Mouse (Mus musculus): Measurements from ENCODE around the gene Gm42417. TPM values are rescaled to one million over a fixed set of nuclear protein-coding genes. Genes with fewer than 3 reads are reported as not detected.

Gene Gm42417
- polyA plus RNA-seq, 1 experiment, result not detected

GRCm38 (mm10) chr1:36563632-36564031 is 24.4 kb upstream of the Gm42417 start:
- 71% methylated on average over 4 of the region's 4 CpGs for WGBS
- TF ChIP-seq CTCF (IDR thresholded peaks at IDR 0.05; ENCODE audit: extremely low read depth, insufficient read length, insufficient replicate concordance, low read depth, low read length), result no peak
- TF ChIP-seq POLR2A (IDR thresholded peaks at IDR 0.05; ENCODE audit: low read depth, low read length), result no peak
- Histone ChIP-seq H3K27me3 (ENCODE audit: control insufficient read depth, insufficient read depth, low read length) (0 out of 2 replicates have a peak, but pooled peaks cover 4% of the 10 kb centered on the region), H3K4me3 (ENCODE audit: low read depth, low read length) (no peak overlapping the region), H3K4me1 (ENCODE audit: control insufficient read depth, insufficient read depth, insufficient read length, low read length) (peaks cover 8% of the 10 kb centered on the region), H3K27ac (ENCODE audit: insufficient read depth, low read depth, low read length) (peak overlapping the region; percentile 7; the same call in 1 of the 2 replicates), H3K36me3 (ENCODE audit: control insufficient read depth, insufficient read depth, low read length) (no peaks in the 10 kb centered on the region)

DNA sequence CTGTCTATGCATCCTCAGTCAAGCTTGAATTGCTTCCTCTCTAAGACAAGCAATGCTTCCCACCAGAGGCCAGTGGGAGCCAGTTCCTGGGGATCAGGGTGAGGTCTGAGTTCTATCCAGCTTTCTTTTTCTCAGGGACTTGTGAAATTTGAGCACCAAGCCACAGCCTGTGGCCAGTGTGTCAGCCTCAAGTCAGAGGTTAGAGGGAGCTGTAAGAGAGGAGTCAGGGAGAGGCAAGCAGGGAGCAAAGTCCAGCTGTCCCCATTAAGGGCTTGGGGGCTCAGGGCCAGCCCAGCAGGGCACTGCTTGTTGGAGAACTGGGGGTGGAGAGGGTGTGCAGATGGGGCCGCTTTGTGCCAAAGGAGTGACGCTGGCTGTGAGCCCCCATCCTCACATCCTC is 24.0 kb upstream of the Gm42417 start:
- Histone ChIP-seq H3K27me3 (ENCODE audit: control insufficient read depth, insufficient read depth, low read length) (0 out of 2 replicates have a peak, but pooled peaks cover 4% of the 10 kb centered on the region), H3K4me3 (ENCODE audit: low read depth, low read length) (no peak overlapping the region), H3K27ac (ENCODE audit: insufficient read depth, low read depth, low read length) (no peak overlapping the region), H3K36me3 (ENCODE audit: control insufficient read depth, insufficient read depth, low read length) (no peaks in the 10 kb centered on the region), H3K4me1 (ENCODE audit: control insufficient read depth, insufficient read depth, insufficient read length, low read length) (peaks cover 8% of the 10 kb centered on the region)
- TF ChIP-seq POLR2A (IDR thresholded peaks at IDR 0.05; ENCODE audit: low read depth, low read length), result no peak
- no peak for TF ChIP-seq CTCF (IDR thresholded peaks at IDR 0.05; ENCODE audit: extremely low read depth, insufficient read length, insufficient replicate concordance, low read depth, low read length)
- WGBS, result 89% methylated on average over 2 of the region's 2 CpGs

- no peak overlapping the region for H3K27ac ChIP-seq (ENCODE audit: insufficient read depth, low read depth, low read length)
- WGBS, result 82% methylated on average over 4 of the region's 4 CpGs
Measured at GRCm38 (mm10) chr1:36562388-36562787, 23.2 kb upstream of the Gm42417 start.

GRCm38 (mm10) chr1:36560903-36561302 is 21.7 kb upstream of the Gm42417 start:
- H3K27me3 ChIP-seq (ENCODE audit: control insufficient read depth, insufficient read depth, low read length), result peaks cover 12% of the 10 kb centered on the region
- H3K4me1 ChIP-seq (ENCODE audit: control insufficient read depth, insufficient read depth, insufficient read length, low read length), result peaks cover 12% of the 10 kb centered on the region
- WGBS, result 85% methylated on average over 6 of the region's 6 CpGs
- no peak for TF ChIP-seq POLR2A (IDR thresholded peaks at IDR 0.05; ENCODE audit: low read depth, low read length)
- TF ChIP-seq CTCF (IDR thresholded peaks at IDR 0.05; ENCODE audit: extremely low read depth, insufficient read length, insufficient replicate concordance, low read depth, low read length), result no peak
- H3K36me3 ChIP-seq (ENCODE audit: control insufficient read depth, insufficient read depth, low read length), result no peaks in the 10 kb centered on the region
- no peak overlapping the region for H3K27ac ChIP-seq (ENCODE audit: insufficient read depth, low read depth, low read length)
- H3K4me3 ChIP-seq (ENCODE audit: low read depth, low read length), result no peak overlapping the region

More at GRCm38 (mm10) chr1:36562388-36562787, 23.2 kb upstream of the Gm42417 start:
- 0 out of 2 replicates have a peak, but pooled peaks cover 6% of the 10 kb centered on the region for H3K27me3 ChIP-seq (ENCODE audit: control insufficient read depth, insufficient read depth, low read length)
- no peak overlapping the region for H3K4me3 ChIP-seq (ENCODE audit: low read depth, low read length)
- H3K4me1 ChIP-seq (ENCODE audit: control insufficient read depth, insufficient read depth, insufficient read length, low read length), result peaks cover 8% of the 10 kb centered on the region
- H3K36me3 ChIP-seq (ENCODE audit: control insufficient read depth, insufficient read depth, low read length), result no peaks in the 10 kb centered on the region
- TF ChIP-seq POLR2A (IDR thresholded peaks at IDR 0.05; ENCODE audit: low read depth, low read length), result no peak
- no peak for TF ChIP-seq CTCF (IDR thresholded peaks at IDR 0.05; ENCODE audit: extremely low read depth, insufficient read length, insufficient replicate concordance, low read depth, low read length)

- H3K4me3 ChIP-seq (ENCODE audit: low read depth, low read length), result no peak overlapping the region
- peaks cover 12% of the 10 kb centered on the region for H3K4me1 ChIP-seq (ENCODE audit: control insufficient read depth, insufficient read depth, insufficient read length, low read length)
- H3K27ac ChIP-seq (ENCODE audit: insufficient read depth, low read depth, low read length), result no peak overlapping the region
- H3K36me3 ChIP-seq (ENCODE audit: control insufficient read depth, insufficient read depth, low read length), result no peaks in the 10 kb centered on the region
- H3K27me3 ChIP-seq (ENCODE audit: control insufficient read depth, insufficient read depth, low read length), result peaks cover 12% of the 10 kb centered on the region
- whole genome bisulfite sequencing, result 78% methylated on average over 5 of the region's 5 CpGs
- TF ChIP-seq CTCF (IDR thresholded peaks at IDR 0.05; ENCODE audit: extremely low read depth, insufficient read length, insufficient replicate concordance, low read depth, low read length), result no peak
- no peak for TF ChIP-seq POLR2A (IDR thresholded peaks at IDR 0.05; ENCODE audit: low read depth, low read length)
Measured at GRCm38 (mm10) chr1:36559888-36560287, 20.7 kb upstream of the Gm42417 start.

DNA sequence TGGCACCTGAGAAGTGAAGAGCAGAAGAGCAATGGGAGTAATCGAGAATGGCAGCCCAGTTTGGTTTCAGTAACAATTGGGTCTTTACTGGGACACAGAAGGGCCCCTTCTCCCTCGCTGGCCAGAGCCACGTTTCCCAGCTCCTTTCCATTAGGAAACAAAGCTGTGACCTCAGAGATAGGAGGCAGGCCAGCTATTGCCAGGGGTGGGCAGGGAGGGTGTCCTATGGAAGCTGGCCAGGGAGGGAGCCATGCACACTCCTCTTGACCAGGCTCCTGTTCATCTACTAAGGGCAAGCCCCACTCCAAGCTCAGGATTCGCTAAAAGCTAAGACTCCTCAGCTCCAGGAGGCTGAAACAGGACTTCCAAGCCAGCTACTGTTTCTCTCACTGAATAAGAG is 20.0 kb upstream of the Gm42417 start:
- H3K4me1 ChIP-seq (ENCODE audit: control insufficient read depth, insufficient read depth, insufficient read length, low read length), result peaks cover 11% of the 10 kb centered on the region
- H3K36me3 ChIP-seq (ENCODE audit: control insufficient read depth, insufficient read depth, low read length), result no peaks in the 10 kb centered on the region
- 59% methylated on average over 4 of the region's 4 CpGs for WGBS
- H3K4me3 ChIP-seq (ENCODE audit: low read depth, low read length), result no peak overlapping the region
- H3K27ac ChIP-seq (ENCODE audit: insufficient read depth, low read depth, low read length), result no peak overlapping the region
- no peak for TF ChIP-seq POLR2A (IDR thresholded peaks at IDR 0.05; ENCODE audit: low read depth, low read length)
- TF ChIP-seq CTCF (IDR thresholded peaks at IDR 0.05; ENCODE audit: extremely low read depth, insufficient read length, insufficient replicate concordance, low read depth, low read length), result no peak
- peaks cover 12% of the 10 kb centered on the region for H3K27me3 ChIP-seq (ENCODE audit: control insufficient read depth, insufficient read depth, low read length)

DNA sequence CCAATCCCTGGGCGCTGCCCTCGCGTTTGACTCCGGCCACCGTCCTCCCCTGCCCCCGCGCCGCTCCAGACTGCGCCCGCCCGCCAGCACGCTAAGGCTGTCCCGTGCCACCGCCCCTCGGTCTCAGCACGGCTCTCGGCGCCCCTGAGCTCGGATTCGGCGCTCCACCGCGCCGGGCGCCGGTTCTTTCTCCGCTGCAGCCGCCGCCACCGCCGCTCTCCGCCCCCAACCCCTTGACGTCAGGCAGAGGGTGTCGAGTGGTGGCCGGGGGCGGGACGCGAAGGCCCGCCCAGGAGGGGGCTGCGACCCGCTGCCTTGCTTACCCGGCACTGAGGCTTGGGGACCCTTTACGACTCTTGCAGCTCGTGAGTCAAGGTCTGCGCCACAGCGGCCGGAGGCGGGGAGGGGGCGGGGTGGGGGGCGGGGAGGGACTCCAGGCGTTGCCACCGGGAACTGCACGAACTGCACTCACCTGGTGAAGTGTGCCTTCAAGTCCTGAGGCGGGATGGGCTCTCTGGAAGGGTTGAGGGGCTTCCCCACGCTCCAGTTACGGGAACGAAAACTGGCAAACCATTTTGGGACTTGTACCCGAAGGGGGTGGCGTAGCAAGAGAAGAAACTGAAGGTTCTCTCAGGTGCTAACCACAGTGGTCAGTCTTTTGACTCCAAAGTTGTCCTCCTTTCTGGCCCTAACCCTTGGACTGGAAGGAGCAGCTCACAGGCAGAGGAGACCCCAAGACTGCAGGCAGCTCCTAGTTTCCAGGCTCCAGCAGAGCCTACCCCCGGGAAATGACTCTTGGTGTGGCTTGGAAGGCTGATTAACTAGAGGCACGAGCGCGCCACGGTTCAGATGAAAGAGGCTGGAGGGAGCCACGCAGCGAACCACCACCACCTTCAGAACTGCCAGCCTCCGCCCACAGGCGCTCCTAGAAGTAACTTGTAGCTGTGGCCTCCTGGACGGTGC is 19.1 kb upstream of the Gm42417 start, which contains the start of gene Sema4c:
Gene Sema4c, minus strand, starts transcription at position 319 of the 963 bp plus-strand sequence.
- H3K36me3 ChIP-seq (ENCODE audit: control insufficient read depth, insufficient read depth, low read length), result no peaks in the 10 kb centered on the region
- H3K27ac ChIP-seq (ENCODE audit: insufficient read depth, low read depth, low read length), result peak within 1 kb of the TSS; percentile 73
- WGBS, result 2% methylated on average over 69 of the region's 69 CpGs
- peak within 1 kb of the TSS; percentile 73 for H3K4me3 ChIP-seq (ENCODE audit: low read depth, low read length)
- H3K27me3 ChIP-seq (ENCODE audit: control insufficient read depth, insufficient read depth, low read length), result peaks cover 12% of the 10 kb centered on the region
- no peak for TF ChIP-seq CTCF (IDR thresholded peaks at IDR 0.05; ENCODE audit: extremely low read depth, insufficient read length, insufficient replicate concordance, low read depth, low read length)
- TF ChIP-seq POLR2A (IDR thresholded peaks at IDR 0.05; ENCODE audit: low read depth, low read length), result no peak
- H3K4me1 ChIP-seq (ENCODE audit: control insufficient read depth, insufficient read depth, insufficient read length, low read length), result peaks cover 6% of the 10 kb centered on the region
